In genomic region chr1:92033463-92033862, GRCm38 (mm10) we compare ENCODE assay signal across 18 mouse cellular contexts.
DNase-seq lines count a peak whose midpoint lies in the region; ATAC-seq and TF ChIP-seq lines count a peak whose summit lies in the region.
"Had no signal": no experiment of that assay in that cellular context is flagged by ENCODE, and none has a peak within 500 bp of the region (broad histone marks: within the 10 kb centered on the region; RNA-seq: fewer than 3 reads in every experiment).

No protein-coding gene starts in this region.

- no peaks in the 10 kb centered on the region for H3K27me3 ChIP-seq in forebrain, embryonic 14.5 days (replicated peaks; ENCODE audit: control insufficient read depth, insufficient read depth, low read length)
- H3K27me3 ChIP-seq in forebrain, embryonic 12.5 days: no peaks in the 10 kb centered on the region
- no peaks in the 10 kb centered on the region for H3K27me3 ChIP-seq in hindbrain, embryonic 16.5 days (replicated peaks; ENCODE audit: control insufficient read depth, insufficient read depth, low read length)
- no peaks in the 10 kb centered on the region for H3K27me3 ChIP-seq in hindbrain, embryonic 11.5 days (ENCODE audit: control insufficient read depth, insufficient read depth, low read length)
- H3K27me3 ChIP-seq: embryonic facial prominence, embryonic 12.5 days; heart, embryonic 15.5 days had no signal

- no peak overlapping the region for H3K4me2 ChIP-seq in forebrain, embryonic 14.5 days (ENCODE audit: low read length)
- no peak overlapping the region for H3K4me2 ChIP-seq in forebrain, embryonic 12.5 days
- no peak overlapping the region for H3K4me2 ChIP-seq in hindbrain, embryonic 16.5 days (ENCODE audit: low read length)
- H3K4me2 ChIP-seq in hindbrain, embryonic 11.5 days (replicated peaks; ENCODE audit: low read depth, low read length): no peak overlapping the region
- H3K4me2 ChIP-seq: embryonic facial prominence, embryonic 12.5 days; heart, embryonic 11.5 days; heart, embryonic 15.5 days; hindbrain, embryonic 14.5 days had no signal

- no peak overlapping the region for H3K9ac ChIP-seq in forebrain, embryonic 14.5 days (ENCODE audit: low read length)
- H3K9ac ChIP-seq in forebrain, embryonic 12.5 days: no peak overlapping the region
- H3K9ac ChIP-seq in hindbrain, embryonic 16.5 days (ENCODE audit: low read depth, low read length): no peak overlapping the region
- H3K9ac ChIP-seq in hindbrain, embryonic 11.5 days (ENCODE audit: low read depth, low read length): no peak overlapping the region
- H3K9ac ChIP-seq: embryonic facial prominence, embryonic 12.5 days; heart, embryonic 15.5 days; hindbrain, embryonic 14.5 days had no signal

- DNase-seq in forebrain, embryonic 14.5 days (ENCODE audit: low spot score): no peak
- peak; percentile 48 for DNase-seq in gastrocnemius, adult 2 months
- no peak for DNase-seq in gastrocnemius, postnatal 14 days
- no peak for DNase-seq in hindbrain, embryonic 11.5 days (ENCODE audit: low spot score)
- peak; percentile 62 for DNase-seq in skeletal muscle tissue, adult 2 months (ENCODE audit: low read depth, low spot score)
- DNase-seq: adrenal gland, postnatal 10 days; cerebellum, adult 11-12 months; cerebellum, postnatal 25 days; gastrocnemius, postnatal 25 days; heart, adult 18-20 months; kidney, adult 2 months had no signal

- WGBS in forebrain, embryonic 14.5 days: 77% methylated on average over 7 of the region's 7 CpGs
- WGBS in forebrain, embryonic 12.5 days: 89% methylated on average over 7 of the region's 7 CpGs
- 86% methylated on average over 7 of the region's 7 CpGs for WGBS in hindbrain, embryonic 16.5 days
- 92% methylated on average over 7 of the region's 7 CpGs for WGBS in hindbrain, embryonic 11.5 days

- H3K4me1 ChIP-seq in forebrain, embryonic 14.5 days (ENCODE audit: control insufficient read depth, insufficient read depth, low read length): no peaks in the 10 kb centered on the region
- H3K4me1 ChIP-seq in forebrain, embryonic 12.5 days: peaks cover 14% of the 10 kb centered on the region
- no peaks in the 10 kb centered on the region; the same call in 1 of the 2 replicates for H3K4me1 ChIP-seq in hindbrain, embryonic 16.5 days (ENCODE audit: control insufficient read depth, insufficient read depth, low read depth, low read length)
- H3K4me1 ChIP-seq in hindbrain, embryonic 11.5 days (replicated peaks; ENCODE audit: control insufficient read depth, insufficient read depth, low read length): no peaks in the 10 kb centered on the region; the same call in 1 of the 2 replicates

- ATAC-seq in forebrain, embryonic 14.5 days: peak; percentile 12; the same call in 1 of the 2 replicates
- ATAC-seq in forebrain, embryonic 12.5 days (ENCODE audit: low FRiP score): no peak
- ATAC-seq in hindbrain, embryonic 16.5 days: no peak
- no peak for ATAC-seq in hindbrain, embryonic 11.5 days (ENCODE audit: low FRiP score)
- ATAC-seq: intestine, embryonic 16.5 days had no signal

- no peak overlapping the region for H3K4me3 ChIP-seq in forebrain, embryonic 14.5 days (ENCODE audit: low read depth, low read length)
- H3K4me3 ChIP-seq in forebrain, embryonic 12.5 days (replicated peaks): no peak overlapping the region
- H3K4me3 ChIP-seq in gastrocnemius, adult 2 months: no peak overlapping the region
- no peak overlapping the region for H3K4me3 ChIP-seq in hindbrain, embryonic 16.5 days (ENCODE audit: low read length)
- H3K4me3 ChIP-seq in hindbrain, embryonic 11.5 days (ENCODE audit: low read depth, low read length): no peak overlapping the region
- H3K4me3 ChIP-seq: embryonic facial prominence, embryonic 12.5 days; heart, embryonic 15.5 days had no signal

- peaks cover 10% of the 10 kb centered on the region; the same call in 1 of the 2 replicates for H3K36me3 ChIP-seq in forebrain, embryonic 14.5 days (ENCODE audit: control insufficient read depth, insufficient read depth, low read length)
- H3K36me3 ChIP-seq in forebrain, embryonic 12.5 days (replicated peaks): peaks cover 14% of the 10 kb centered on the region
- H3K36me3 ChIP-seq in hindbrain, embryonic 16.5 days (ENCODE audit: control insufficient read depth, insufficient read depth, low read length): no peaks in the 10 kb centered on the region
- no peaks in the 10 kb centered on the region for H3K36me3 ChIP-seq in hindbrain, embryonic 11.5 days (ENCODE audit: control insufficient read depth, insufficient read depth, low read length)
- H3K36me3 ChIP-seq: heart, embryonic 15.5 days had no signal

- no peaks in the 10 kb centered on the region for H3K9me3 ChIP-seq in forebrain, embryonic 14.5 days (replicated peaks; ENCODE audit: control insufficient read depth, low read length)
- H3K9me3 ChIP-seq in forebrain, embryonic 12.5 days: no peaks in the 10 kb centered on the region
- H3K9me3 ChIP-seq in hindbrain, embryonic 16.5 days (ENCODE audit: control insufficient read depth, low read length): no peaks in the 10 kb centered on the region
- H3K9me3 ChIP-seq in hindbrain, embryonic 11.5 days (ENCODE audit: control insufficient read depth, low read length): no peaks in the 10 kb centered on the region
- H3K9me3 ChIP-seq: embryonic facial prominence, embryonic 12.5 days; heart, embryonic 15.5 days had no signal

- TF ChIP-seq CTCF in gastrocnemius, adult 2 months (IDR thresholded peaks at IDR 0.05): no peak

- intact Hi-C loops in gastrocnemius, adult 2 months (cut with DNase I): no loop called here
- intact Hi-C loops in gastrocnemius, postnatal 14 days (cut with DNase I; ENCODE audit: low total_unique reads): no loop called here

- H3K27ac ChIP-seq in forebrain, embryonic 14.5 days (ENCODE audit: low read depth, low read length): no peak overlapping the region
- no peak overlapping the region for H3K27ac ChIP-seq in forebrain, embryonic 12.5 days
- peak overlapping the region; percentile 70 for H3K27ac ChIP-seq in gastrocnemius, adult 2 months
- 0 out of 2 replicates have a peak overlapping the region, but pooled peaks have one; percentile 21 for H3K27ac ChIP-seq in hindbrain, embryonic 16.5 days (ENCODE audit: low read depth, low read length)
- no peak overlapping the region for H3K27ac ChIP-seq in hindbrain, embryonic 11.5 days (ENCODE audit: low read depth, low read length)
- H3K27ac ChIP-seq: embryonic facial prominence, embryonic 12.5 days; heart, embryonic 15.5 days; hindbrain, embryonic 14.5 days had no signal

Comparison
In these comparisons a context has a peak if more than half of its experiments do, and no peak if none do; other contexts are left out.
1. DNase-seq: peak in gastrocnemius, adult 2 months (single experiment) and skeletal muscle tissue, adult 2 months (single experiment); none in forebrain, embryonic 14.5 days (single experiment), gastrocnemius, postnatal 14 days (single experiment) and hindbrain, embryonic 11.5 days (single experiment).
2. H3K27ac ChIP-seq: peak in gastrocnemius, adult 2 months (single experiment) and hindbrain, embryonic 16.5 days (single experiment); none in forebrain, embryonic 14.5 days (single experiment), forebrain, embryonic 12.5 days (single experiment) and hindbrain, embryonic 11.5 days (single experiment).